Mouse (Mus musculus): Measurements from ENCODE around the gene Babam2. TPM values are rescaled to one million over a fixed set of nuclear protein-coding genes. Genes with fewer than 3 reads are reported as not detected.
"Not testable (repeated sequence)": the region's sequence is repeated elsewhere in the genome, so short reads cannot be mapped to it uniquely, and the experiment has no call there.

Gene Babam2
- total RNA-seq, 2 experiments from 2014 or later, result 34.1 to 35.9 TPM

- intact Hi-C loops (cut with DNase I), result no loop called here
- DNase-seq, result no peak
These were observed 126.6 kb downstream of the Babam2 start for GRCm38 (mm10) chr5:31824126-31824525.

DNA sequence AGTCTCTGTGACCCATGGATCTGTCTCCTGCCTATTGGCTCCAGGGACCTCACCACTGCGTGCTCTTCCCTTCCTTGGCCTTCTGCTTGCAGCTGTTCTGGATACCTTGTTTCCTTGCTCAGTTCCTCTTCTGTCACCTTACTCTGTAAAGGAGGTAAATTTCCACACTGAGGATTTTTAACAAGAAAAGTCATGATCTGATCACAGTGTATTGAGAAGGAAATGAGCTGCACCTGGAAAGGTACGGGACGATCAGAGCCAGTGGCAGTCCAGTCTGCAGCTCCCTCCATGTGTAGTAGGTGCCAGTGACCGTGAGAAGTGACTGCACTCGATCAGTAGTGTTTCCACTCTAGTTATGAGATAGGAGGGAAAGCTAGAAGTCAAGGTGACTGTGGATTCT is 129.8 kb downstream of the Babam2 start:
- no peak for DNase-seq
- intact Hi-C loops (cut with DNase I), result no loop called here

GRCm38 (mm10) chr5:31827896-31828295 is 130.4 kb downstream of the Babam2 start:
- intact Hi-C loops (cut with DNase I), result no loop called here
- DNase-seq, result no peak

- DNase-seq, result no peak
- intact Hi-C loops (cut with DNase I), result no loop called here
These were observed 131.3 kb downstream of the Babam2 start for GRCm38 (mm10) chr5:31828747-31829146.

GRCm38 (mm10) chr5:31829588-31829987 is 132.1 kb downstream of the Babam2 start:
- DNase-seq, result no peak
- intact Hi-C loops (cut with DNase I), result no loop called here

DNA sequence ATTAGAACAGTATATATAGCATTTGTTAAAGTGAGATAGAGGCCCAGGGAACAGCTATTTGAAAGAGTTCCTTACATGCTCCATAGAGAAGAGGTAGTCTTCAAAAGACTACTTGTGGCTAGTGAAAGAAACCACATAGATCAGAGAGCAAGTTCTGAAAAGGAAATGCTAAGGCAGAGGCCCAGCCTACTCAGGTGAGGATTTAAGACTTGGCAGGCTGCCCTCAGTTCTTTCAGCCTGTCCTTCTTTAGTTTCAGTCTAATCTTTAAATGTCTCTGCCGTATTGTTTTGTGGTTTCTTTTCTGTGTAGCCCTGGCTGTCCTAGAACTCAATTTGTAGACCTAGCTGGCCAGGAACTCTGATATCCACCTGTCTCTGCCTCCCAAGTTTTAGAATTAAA is 134.1 kb downstream of the Babam2 start:
- no peak for DNase-seq

DNA sequence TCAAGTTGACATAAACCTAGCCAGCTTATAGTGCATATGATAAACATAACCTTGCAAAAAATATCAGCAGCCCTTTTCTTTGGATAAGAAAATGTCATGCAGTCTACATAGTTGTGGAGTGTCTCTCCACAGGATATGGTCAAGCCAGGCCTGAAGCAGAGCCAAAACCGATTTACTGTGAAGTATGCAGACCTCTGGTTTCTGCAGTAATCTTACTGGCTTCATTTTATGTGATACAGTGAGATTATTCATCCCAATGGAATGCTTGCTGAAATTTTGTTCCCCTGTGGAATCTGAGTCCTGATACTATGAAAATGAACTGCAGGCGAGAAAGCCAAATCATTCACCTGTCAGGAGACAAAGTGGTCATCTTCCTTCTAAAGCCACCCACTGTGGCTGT is 138.2 kb downstream of the Babam2 start:
- DNase-seq, result no peak
- intact Hi-C loops (cut with DNase I), result no loop called here

More for the DNA sequence above, 134.1 kb downstream of the Babam2 start:
- intact Hi-C loops (cut with DNase I), result no loop called here

- no peak for DNase-seq
- intact Hi-C loops (cut with DNase I), result no loop called here
These were observed 142.5 kb downstream of the Babam2 start for GRCm38 (mm10) chr5:31839973-31840372.

- intact Hi-C loops (cut with DNase I), result no loop called here
- no peak for DNase-seq
These were observed 142.9 kb downstream of the Babam2 start for GRCm38 (mm10) chr5:31840406-31840805.

DNA sequence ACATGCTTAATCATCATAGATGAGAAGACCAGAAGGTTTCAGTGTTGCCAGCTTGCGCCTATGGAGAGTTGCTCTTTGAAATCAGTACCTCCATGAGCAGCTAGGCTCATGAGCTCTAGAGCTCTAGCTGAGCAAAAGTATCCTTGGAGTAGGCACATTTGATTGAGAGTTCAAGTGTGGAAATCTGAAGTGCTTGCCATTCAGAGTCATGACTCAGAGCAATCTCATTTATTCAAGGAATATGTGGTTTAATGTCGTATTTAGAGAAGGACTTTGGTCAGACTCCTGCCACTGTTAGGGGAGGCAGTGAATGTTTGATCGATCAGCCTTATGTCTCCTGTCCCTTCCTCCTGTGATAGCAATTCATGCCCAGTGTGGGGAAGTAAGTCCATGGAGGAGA is 147.4 kb downstream of the Babam2 start:
- intact Hi-C loops (cut with DNase I), result no loop called here
- no peak for DNase-seq

DNA sequence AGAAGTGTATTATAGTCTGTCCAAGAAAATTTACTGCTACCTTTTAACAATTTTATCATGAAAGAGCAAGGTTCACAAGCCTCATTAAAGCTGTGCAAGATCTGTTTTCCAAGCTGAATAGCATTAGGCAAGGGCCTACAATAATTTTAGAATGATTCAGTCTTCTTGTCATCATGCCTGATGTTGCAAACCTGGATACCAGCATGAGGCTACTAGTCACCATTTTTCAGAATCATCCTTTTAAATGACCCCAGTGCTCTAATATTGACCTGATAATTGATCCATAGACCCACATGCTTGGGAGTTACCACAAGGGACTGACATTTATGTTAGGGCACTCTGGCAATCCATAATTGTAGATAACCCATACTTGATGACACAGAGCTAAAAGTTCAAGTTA is 149.5 kb downstream of the Babam2 start:
- intact Hi-C loops (cut with DNase I), result no loop called here
- no peak for DNase-seq

DNA sequence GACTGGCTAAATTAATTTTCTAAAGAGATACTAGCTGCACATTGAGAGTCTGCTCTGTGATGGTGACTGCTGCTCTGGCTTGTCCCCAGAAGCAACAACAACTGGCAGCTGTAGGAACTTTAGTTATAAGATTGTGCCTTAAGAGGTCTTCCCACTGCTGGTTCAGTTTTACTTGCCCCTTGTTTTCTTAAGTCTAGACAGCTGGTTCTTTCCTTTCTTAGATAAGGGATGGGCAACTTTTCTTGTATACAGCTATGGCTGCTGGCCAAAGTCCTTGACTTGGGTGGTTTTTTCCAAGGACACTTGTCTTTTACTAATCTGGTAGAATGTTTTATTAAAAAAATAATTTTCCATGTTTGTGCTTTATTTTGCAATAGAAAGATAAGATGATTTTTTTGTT is 151.5 kb downstream of the Babam2 start:
- intact Hi-C loops (cut with DNase I), result no loop called here
- DNase-seq, result peak; percentile 2 to 16

GRCm38 (mm10) chr5:31852786-31853185 is 155.3 kb downstream of the Babam2 start:
- no peak for DNase-seq
- intact Hi-C loops (cut with DNase I), result no loop called here

DNA sequence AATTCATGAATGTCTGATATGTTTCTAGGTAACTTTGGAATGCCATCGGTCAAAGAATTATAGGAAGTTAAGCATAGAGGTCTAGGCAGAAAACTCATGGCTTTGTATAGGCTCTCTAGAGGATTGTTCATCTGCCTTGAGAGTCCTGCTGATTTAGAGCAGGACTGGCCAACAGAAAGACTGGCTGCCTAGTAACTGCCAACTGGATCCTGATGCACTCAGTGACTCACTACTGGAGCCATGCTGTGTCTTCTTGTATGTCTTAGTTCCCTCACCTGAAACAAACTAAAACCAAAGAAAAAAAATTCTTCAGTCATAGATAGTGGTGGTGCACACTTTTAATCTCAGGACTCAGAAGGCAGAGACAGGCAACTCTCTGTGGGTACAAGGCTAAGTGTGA is 156.3 kb downstream of the Babam2 start:
- intact Hi-C loops (cut with DNase I), result no loop called here

GRCm38 (mm10) chr5:31858877-31859276 is 161.4 kb downstream of the Babam2 start:
- intact Hi-C loops (cut with DNase I); DNase-seq: not testable (repeated sequence)

More for the DNA sequence above, 156.3 kb downstream of the Babam2 start:
- no peak for DNase-seq

GRCm38 (mm10) chr5:31860426-31860825 is 162.9 kb downstream of the Babam2 start:
- no peak for DNase-seq
- intact Hi-C loops (cut with DNase I), result no loop called here

DNA sequence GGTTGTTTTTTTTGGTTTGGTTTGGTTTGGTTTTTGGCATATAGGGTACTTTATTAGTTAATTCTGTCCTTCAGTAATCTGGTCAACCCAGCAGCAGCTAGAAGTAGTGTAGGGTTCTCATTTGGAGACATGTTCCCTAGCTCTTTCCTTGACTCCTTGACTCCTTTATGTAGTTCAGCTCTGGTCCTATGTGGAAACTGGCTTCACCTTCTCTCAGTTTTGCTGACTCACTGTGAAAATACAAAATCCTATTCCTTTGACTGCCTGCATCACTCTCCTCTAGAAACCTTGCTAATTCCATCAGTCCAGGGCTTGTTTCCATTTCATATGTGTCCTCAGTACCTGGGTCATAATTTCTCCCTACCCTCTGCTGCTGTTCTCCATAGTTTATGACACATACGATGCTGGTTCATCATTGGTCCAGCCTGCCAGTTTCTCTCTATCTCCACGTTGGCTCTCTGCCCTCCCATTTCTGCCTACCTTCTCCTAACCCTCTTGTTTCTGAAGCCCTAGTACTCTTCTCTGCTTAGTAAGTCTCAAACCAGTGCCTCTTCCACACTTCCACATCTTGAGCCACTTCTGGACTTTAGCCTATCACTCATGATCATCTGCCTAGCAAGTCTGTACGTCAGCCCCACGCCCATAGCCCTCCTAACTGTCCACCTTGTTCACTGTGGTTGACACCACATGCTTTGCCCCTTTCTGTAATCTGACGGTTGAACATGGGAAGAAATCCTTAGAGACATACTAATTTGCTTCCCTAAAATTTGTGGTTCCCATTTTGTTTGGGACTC is 163.5 kb downstream of the Babam2 start:
- intact Hi-C loops (cut with DNase I), result no loop called here
- no peak for DNase-seq

- DNase-seq, result no peak
- intact Hi-C loops (cut with DNase I), result no loop called here
These were observed 165.4 kb downstream of the Babam2 start for GRCm38 (mm10) chr5:31862753-31863468.

DNA sequence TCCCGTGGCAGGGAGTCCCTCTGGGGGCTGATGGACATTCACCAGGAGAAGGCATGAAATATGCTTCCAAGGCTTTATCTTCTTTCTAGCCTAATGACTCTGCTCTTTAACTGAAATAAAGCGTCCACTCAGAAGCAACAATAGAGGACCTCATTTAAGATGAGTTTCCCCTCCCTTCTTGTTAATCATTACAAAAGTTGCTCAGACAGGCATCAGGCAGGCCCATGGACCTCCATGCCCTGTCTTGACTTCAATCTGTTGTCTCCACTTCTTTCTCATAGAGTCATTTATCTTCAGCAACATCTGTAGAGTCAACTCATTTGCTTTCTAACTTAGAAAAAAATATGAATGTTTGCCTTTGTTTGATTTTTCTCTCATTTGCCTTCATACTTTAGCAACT is 166.6 kb downstream of the Babam2 start:
- no peak for DNase-seq
- intact Hi-C loops (cut with DNase I), result no loop called here

DNA sequence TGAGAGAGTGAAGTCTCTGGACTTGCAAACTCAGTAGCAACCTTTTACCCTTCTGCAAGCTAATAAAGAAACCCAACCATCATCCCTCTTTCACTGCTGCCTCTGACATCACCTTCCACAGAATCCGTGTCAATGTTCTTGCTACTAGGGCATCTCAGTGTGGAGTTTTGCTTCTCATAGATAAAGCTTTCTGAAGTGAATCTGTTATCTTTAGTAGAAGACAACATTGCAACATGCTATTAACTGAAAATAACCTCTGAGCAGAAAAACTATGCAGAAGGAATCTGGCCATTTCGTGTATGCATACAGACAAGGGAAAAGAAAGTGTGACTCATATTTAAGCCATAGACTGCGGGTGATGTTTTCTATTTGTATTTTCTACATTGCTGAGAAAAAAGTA is 168.6 kb downstream of the Babam2 start:
- DNase-seq, result no peak
- intact Hi-C loops (cut with DNase I), result no loop called here

DNA sequence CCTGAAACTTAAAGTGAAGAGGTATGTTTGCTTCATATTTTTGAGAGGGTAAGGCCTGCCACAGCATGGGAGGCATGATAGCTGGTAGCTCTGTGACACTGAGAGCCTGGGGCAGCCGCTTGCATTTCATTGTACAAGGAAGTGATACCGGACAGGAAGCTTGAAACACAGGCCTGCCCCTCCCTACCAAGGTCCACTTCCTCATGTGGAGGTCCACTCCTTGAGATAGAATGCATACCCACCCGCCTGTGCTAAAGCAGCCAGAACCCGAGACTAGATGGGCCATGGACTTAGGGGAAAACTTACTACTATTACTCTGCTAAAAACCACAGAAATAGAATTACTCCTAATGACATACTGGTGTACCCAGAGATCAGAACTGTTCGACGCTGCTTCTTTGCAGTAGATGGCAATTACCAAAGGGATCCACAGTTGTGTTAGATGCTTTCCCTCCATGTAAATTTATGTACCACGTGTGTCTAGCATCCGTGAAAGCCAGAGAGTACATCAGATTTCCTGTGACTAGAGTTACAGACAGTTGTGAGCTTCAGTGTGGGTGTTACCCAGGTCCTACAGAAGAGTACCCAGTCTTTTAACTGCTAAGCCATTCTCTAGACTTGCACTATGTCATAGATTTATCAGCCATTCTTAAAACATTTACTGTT is 173.5 kb downstream of the Babam2 start:
- intact Hi-C loops (cut with DNase I), result no loop called here
- DNase-seq, result peak; percentile 18 to 31
